Mouse (Mus musculus) mouse embryonic stem cell (cell line): ENCODE data around the gene Gm49601.

Experiments used
- in situ Hi-C, 2 experiments: fragments of 300-500 bp; cut with MboI; formaldehyde crosslinking; loops; 1 replicate in 1 of 2; 3 replicates in 1 of 2; pipeline ENCODE4 v1.14.3; 2019 to 2020; ENCODE audit warnings: low sequenced_read_pairs in 2 of 2, low pct_unique_long_range_greater_than_20kb in 1 of 2, mixed read lengths in 1 of 2; ENCODE audit not compliant: unreplicated experiment in 1 of 2

The Gm49601 gene

DNA sequence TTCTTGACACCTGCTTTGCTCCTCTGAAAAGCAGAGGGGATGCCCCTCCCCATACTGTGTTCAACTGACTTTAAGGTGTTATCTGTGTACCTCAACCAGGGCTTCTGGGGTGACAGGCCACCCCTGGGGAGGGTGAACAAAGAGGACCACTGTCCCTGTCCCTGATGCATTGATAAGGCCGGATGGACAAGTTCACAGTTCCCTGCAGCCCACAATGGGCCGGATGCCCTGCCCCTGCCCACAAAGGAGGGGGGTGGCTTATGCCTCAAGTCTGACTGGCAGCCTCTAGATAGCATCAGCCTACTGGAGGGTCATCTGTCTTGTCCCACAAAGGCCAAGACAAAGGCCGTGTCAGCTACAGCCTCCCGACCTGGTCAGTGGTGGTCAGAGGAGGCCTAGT lies 7.1 kb downstream of the Gm49601 start:
- in situ Hi-C loops = loop anchor here in 1 of 2 experiments (10.0 kb wide), 1 partner anchor 164 kb away; no protein-coding TSS in a partner anchor

DNA sequence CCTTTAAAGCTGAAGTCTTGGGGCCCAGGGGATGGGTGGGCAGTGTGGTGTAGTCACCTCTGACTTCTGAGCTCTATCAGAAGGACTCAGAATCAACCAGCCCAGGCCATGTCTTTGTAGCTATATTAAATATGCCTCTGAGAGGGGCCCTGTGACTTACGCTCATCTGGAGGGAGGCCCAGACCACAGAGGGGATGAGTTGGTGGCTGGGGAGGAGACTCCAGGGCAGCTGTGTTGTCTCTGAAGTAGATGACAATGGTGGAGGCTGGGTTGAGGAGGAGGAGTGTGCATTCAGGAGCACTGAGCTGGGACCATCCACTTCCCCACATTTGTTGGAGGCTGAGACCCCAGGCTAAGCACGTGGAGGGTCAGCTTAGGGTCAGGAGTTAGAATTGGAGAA lies 7.9 kb downstream of the Gm49601 start:
- in situ Hi-C loops = loop anchor here in 1 of 2 experiments (10.0 kb wide), 1 partner anchor 163 kb away; no protein-coding TSS in a partner anchor

DNA sequence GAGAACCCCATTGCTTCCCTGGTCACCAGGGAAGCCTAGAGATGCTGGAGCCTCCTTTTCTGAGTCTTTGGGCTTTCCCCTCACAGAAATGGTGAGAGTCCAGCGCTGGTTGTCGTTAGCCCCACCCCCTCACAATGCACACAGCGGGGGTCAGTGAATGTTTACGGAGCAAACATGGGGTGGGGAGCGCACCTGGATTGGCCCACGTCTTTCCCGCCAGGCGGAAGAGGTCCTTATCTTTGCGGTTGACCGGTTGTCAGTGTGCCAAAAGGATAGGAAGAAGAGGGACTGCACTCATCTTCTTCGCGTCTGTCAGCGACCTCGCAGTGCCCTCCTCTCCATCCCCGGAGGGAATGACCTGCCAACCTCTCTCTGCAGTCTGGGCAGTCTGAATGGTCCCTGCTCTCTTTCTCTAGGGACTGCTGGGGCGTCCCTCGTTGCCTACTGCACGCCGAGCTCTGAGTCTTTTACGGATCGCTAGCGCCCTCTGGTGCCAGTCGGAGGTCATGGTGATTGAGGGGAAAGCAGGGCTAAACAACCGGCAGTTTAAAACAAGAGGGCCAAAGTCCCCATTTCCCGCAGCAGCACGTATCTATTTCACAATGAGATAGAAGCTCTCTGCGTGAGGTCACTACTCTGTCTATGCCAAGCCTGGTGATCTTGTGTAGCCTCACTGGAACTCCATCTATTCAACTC lies 8.7 kb downstream of the Gm49601 start:
- in situ Hi-C loops = loop anchor here in 1 of 2 experiments (10.0 kb wide), 1 partner anchor 163 kb away; no protein-coding TSS in a partner anchor

DNA sequence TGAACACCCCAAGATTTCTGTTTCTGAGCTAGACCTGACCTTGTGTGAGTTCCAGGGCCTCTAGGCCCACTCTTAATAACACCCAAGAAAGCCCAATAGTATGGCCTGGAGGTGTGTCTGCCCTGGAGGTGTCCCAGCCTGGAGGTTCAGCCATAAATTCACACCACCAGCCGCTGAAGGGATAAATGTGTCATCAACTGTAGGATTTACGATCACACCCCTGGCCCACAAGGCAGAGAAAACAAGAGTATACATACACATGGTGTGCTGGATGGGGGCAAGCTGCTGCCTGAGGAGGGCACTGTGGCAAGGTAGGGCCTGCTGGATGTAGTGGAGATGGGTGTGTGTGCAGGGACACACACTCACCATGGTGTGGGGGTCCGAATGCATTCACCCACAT lies 12.9 kb downstream of the Gm49601 start:
- in situ Hi-C loops = loop anchor here (5.0 to 10.0 kb wide), 2 partner anchors 158 to 161 kb away; no protein-coding TSS in a partner anchor

DNA sequence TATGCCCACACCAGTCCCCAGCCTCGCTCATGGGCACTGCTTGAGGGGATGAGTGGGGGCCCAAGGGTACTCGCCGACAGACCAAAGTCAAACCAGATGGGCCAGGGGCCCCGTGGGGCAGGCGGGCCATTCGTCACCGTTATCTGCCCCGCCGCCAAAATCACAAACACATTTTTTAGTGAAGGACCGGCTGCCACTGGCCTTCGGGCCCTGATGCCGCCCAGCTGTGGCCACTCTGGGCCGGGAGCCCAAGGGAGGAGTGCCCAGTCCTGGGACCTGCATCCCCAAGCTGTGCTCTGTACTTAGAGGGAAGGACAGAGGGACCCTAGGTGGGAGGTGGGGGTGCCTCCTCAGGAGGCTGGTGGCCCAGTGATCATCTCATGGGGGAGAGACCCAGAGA lies 14.5 kb downstream of the Gm49601 start:
- in situ Hi-C loops = loop anchor here (5.0 to 10.0 kb wide), 2 partner anchors 157 to 159 kb away; no protein-coding TSS in a partner anchor

DNA sequence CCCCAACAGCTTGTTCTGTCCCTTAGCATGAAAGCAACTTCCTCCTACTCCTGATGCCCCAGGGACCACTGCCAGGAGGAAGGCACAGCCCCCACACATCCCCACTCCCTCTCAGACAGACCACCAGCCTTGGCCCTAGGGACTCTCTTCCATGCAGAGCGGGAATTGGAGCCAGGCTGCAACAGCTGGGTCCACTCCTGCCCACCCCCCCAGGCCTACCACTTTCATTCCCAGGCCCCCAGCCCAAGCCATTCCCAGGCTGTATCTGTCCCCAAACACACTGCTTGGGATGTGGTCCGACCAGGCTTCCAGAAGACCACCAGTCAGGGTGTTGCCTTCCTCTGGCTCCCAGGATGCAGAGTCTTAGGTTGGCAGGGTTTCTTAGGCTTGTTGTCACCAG lies 17.1 kb downstream of the Gm49601 start:
- in situ Hi-C loops = no loop called here

DNA sequence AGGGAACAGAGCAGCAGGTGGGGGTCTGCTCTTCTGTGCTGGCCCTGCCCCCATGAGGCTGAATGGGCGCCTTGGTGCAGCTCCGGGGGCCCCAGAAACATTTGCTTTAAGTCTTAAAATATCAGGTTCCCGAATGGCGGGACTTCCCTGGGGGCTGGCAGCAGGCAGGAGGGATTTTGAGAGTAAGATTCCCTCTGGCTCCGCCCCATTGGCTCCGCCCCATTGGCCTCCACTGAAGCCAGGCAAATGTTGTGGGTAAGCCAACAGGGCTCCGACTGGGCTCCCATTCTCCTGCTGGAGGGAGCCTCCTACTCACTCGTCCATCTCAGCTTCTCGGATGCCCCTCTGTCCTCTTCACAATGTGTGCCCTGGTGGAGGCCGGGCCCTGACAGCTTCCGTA lies 18.0 kb downstream of the Gm49601 start:
- in situ Hi-C loops = no loop called here

DNA sequence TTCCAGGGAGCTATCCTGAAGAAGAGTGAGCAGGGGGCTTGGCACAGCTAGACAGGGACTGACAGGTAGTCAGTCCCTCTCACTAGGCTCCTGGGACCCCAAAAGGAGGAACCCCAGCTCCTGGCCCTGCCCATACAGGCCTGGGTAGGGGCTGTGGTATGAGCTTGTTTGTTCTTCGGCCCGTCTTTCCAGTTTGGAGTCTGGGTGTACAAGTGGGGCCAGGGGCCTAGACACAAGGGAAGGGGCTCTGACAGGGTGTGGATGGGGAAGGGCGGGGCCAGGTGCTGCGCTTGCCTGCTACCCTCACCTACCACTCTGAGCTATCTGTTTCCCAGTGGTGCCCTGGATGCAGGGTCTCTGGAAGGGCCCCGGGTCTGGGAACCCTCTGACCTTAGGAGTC lies 20.5 kb downstream of the Gm49601 start:
- in situ Hi-C loops = no loop called here

DNA sequence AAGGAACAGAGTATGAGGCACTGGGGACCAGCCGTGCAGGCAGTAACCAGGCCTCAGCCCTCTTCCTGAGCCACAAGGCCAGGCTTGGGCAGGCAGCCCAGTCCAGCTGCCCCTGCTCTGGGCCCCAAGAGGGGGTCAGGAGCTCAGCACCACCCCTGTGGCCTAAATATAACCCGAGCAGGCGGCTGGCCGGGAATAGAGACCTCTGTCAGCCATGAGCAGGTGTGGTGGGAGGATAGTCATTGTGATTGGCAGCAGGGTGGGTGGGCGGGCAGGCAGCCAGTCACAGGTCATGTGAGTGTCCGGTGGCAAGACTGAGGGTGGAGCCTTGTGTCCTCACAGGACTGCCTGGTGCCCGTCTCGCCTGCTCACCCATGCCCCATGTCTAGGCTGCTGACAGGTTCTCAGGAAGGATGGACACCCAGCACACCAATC lies 21.9 kb downstream of the Gm49601 start:
- in situ Hi-C loops = no loop called here

DNA sequence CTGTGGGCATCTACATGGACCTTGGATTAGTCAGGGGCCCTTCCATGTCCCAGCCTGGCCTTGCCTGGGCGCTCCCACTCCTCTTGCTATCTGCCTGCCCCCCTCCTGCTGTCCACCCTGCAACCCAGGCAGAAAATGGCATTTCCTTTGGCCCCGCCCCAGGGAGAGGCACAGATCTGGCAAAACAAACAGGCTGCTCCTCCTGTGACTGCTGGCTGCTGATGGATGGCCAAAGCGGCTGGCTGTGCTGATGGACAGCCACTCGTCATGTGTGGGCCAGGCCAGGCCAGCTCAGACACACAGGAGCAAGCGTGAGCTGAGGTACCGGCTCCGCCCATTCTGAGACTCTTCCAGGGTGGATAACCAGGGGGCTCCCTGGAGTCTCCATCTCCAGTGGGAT lies 24.8 kb downstream of the Gm49601 start:
- in situ Hi-C loops = no loop called here

DNA sequence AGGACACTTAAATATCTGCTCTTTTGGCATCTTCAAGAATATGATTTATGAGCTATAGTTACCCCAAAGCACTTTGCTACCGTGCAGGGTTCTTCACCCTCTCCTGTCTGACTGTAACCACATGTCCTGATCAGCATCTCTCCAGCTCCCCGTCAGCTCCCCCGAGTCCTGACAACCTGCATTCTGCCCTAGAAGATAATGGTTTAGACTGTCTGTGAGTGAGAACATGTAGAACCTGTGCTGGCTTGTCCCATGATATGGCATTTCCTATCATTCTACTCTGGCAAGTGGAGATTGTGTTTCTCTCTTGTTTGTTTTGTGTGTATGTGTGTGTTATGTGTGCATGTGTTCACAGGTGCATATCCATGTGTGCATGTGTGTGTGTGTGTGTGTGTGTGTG lies 28.2 kb downstream of the Gm49601 start:
- in situ Hi-C loops = loop anchor here in 1 of 2 experiments (25.0 kb wide), 1 partner anchor 786 kb away; no protein-coding TSS in a partner anchor

DNA sequence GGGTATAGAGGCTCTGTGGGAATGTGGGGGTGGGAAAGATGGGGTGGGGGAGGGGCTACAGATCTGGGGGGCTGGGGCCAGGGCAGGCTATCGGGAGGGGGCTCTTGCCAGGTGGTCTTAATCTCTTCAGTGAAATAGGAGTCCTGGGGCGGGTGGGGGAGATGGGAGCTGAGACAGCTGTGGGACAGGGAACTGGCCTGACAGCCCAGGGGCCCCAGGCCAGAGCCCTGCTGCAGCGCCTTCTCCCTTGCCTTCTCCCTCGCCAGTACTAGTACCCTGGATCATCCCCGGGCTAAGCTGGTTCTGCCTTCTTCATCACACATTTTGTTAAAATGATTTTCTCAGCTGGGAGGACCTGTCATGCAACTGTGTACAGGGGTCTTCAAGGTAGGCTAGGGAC lies 30.0 kb downstream of the Gm49601 start:
- in situ Hi-C loops = loop anchor here in 1 of 2 experiments (25.0 kb wide), 1 partner anchor 784 kb away; no protein-coding TSS in a partner anchor

DNA sequence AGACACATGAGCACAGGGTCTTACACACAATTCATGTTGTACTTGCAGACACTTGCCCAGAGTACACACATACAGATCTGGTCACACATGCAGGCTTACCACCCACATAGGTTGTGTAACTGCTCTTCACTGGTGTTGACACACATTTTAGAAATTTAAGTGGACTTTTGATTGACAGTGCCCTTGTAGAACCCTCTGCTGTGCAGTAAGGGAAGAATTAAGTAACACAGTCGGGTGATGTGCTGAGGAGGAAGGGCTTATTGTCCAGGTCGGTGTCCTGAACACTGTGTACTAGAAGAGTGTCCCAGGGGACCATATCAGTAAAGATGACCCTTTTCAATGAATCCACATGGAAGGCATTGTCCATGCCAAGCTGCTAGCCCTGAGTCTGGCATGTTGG lies 32.3 kb downstream of the Gm49601 start:
- in situ Hi-C loops = loop anchor here in 1 of 2 experiments (25.0 kb wide), 1 partner anchor 782 kb away; no protein-coding TSS in a partner anchor

DNA sequence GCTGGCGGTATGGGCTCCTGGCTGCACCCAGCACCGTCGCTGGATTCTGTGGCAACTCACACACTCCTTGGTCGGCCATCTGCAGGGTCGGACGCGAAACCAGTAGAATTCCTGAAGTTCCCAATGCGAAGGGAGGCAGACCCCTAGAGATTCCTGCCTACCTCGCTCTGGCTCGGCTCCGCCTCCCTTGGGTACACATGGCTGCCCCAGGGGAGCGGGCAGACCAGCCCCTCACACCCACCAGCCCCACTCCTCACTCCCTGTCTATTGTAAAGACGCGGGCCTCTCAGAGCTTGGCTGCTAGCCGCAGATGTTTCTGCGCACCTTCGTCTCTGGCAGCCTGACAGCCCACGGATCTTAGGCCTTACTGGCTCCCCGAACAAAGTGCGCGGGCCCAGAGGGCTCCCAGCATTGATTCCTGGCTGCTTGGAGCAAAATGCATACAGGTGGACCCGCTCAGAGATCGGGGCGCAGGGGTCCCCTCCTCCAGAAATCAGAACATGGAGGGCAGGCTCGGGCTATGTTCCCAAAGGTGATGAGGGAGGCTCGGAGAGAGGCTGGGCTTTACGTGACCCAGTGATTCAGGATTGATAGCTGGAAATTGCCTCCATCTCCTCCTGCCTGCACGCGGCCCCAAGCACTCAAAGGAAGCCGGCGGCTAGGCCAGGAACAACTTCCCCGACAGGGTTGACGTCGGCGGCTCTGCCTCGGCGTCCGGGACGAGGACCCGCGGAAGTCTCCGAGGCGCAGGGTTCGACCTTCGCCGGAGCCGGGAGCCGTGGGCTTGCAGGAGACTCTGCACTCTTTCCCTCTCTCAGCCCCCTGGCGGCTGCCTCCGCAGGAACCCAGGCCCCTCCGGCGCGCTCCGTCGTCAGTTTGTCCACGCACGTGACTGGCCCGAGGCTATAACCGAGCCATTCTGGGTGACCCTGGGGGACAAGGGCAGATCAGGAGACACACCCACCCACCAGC lies 34.9 kb downstream of the Gm49601 start:
- in situ Hi-C loops = loop anchor here in 1 of 2 experiments (25.0 kb wide), 1 partner anchor 779 kb away; no protein-coding TSS in a partner anchor

DNA sequence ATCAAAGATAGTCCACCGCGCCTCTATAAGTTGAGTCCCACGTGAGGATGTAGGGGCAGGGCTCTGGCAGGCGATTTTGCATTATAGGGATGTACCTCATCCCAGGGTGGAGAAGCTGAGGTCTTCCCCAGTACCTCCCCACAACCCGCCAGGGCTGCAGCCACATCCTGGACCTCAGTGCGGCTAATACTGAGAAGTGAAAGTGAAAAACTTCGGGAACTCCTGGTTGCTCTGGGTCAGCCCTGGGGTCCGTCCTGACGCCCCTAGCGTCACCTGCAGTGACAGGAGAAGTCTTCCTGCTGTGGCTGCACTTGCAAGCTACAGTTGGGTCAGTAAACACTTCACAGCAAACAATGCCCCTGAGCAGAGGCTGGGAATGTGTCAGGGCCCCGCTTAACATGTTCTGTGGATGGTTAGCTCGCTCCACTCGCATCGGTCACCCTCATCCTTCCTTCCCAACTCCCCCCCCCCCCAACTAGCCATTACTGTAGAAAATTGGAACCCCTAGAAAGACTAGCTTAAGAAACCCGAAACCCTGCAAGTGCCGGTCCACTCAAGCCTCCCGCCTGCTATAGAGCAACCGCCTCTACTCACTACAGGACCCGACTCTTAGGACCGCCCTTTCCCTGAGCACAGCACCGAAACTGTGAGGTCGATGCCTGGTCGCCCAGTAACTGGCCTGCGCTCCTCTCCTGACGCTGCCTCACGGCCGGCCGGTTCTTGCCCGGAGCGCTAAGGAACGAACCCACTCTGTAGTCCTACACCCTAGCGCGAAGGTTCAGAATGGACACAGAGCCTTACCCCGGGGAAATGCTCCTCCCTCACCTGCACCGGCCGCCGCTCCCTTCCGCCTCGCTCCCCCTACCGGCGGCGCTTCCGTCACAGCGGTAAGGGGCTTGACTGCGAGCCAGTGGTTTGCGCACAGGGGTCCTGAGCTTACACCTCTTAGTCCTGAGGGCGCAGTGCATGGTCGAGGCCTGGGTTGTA lies 36.1 kb downstream of the Gm49601 start, which contains the start of gene Tbx1:
TSS of gene Tbx1 (minus strand) at position 868 of the 987 bp plus-strand sequence.
- in situ Hi-C loops = loop anchor here in 1 of 2 experiments (25.0 kb wide), 1 partner anchor 778 kb away; no protein-coding TSS in a partner anchor

DNA sequence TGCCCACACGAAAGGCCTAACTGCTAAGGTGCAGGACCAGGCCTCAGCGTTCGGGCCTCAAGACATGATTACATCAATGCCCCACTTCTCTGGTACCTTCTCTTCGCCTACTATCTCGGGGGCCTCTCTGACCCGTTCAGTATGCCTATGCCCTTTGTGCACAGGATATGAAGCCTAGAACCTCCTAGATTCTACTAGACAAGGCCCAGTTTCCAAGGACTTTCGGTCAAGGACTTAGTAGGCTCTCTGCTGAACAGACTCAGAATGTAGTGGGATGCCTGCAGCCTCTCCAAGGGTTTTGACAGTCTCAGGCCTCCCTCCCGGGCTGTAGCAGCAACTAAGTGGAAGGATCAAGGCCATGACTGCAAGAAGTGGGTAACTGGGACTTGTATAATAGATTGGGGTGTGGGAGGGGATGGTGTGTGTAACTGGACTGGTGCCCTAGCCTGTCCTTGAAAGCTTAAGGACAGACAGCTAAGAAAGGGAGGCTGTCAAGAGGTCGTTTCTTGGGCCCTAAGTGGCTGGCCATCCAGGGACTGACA lies 37.1 kb downstream of the Gm49601 start:
- in situ Hi-C loops = loop anchor here in 1 of 2 experiments (25.0 kb wide), 1 partner anchor 777 kb away; no protein-coding TSS in a partner anchor

DNA sequence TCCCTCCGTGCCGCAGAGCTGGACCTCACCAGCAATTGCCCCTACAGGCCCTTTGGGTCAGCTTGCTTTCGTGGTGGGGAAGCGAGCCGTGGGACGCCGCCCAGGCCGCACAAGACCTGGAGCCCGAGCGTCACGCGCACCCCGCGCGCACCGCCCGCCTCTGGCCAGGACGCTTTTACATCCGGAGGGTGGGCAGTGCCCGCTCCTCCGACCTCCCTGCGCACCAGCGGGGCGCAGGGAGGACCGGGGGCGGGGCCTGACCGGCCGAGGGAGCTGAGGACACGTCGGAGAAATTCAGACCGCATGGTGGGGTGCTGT lies 37.5 kb downstream of the Gm49601 start:
- in situ Hi-C loops = loop anchor here in 1 of 2 experiments (25.0 kb wide), 1 partner anchor 776 kb away; no protein-coding TSS in a partner anchor
